Mouse (Mus musculus) G1E (cell line): ENCODE measurements around the gene Rrp15. TPM values are rescaled to one million over a fixed set of nuclear protein-coding genes. Genes with fewer than 3 reads are reported as not detected.

Experiments used
- ATAC-seq: 2 replicates; pipeline ENCODE4 v1.8.0; 2016; ENCODE audit warnings: mild to moderate bottlenecking; ENCODE audit not compliant: insufficient number of reproducible peaks, poor library complexity, low FRiP score, severe bottlenecking; ENCODE audit errors: extremely low read depth
- DNase-seq: peaks from one replicate; pipeline ENCODE4 v3.0.0; 2012; ENCODE audit warnings: low spot score
- H3K27me3 ChIP-seq: 2 replicates; pipeline ENCODE4 v1.6.1; 2012; ENCODE audit warnings: mild to moderate bottlenecking, low read length, inconsistent platforms; ENCODE audit not compliant: insufficient read depth
- H3K36me3 ChIP-seq: replicated peaks from 2 replicates; pipeline ENCODE3; 2012; ENCODE audit warnings: mild to moderate bottlenecking, inconsistent platforms
- H3K4me1 ChIP-seq: 2 replicates; pipeline ENCODE4 v1.6.1; 2012; ENCODE audit warnings: low read depth, low read length, inconsistent platforms, mixed read lengths; ENCODE audit not compliant: insufficient read depth
- H3K4me3 ChIP-seq: 2 replicates; pipeline ENCODE4 v1.5.1; 2012; ENCODE audit warnings: low read depth, mild to moderate bottlenecking, inconsistent platforms, low read length, moderate library complexity, mixed read lengths
- H3K9me3 ChIP-seq: replicated peaks from 2 replicates; pipeline ENCODE4 v1.6.1; 2012; ENCODE audit warnings: inconsistent platforms
- CTCF ChIP-seq: IDR thresholded peaks from 2 replicates; pipeline ENCODE4 v1.5.1; 2012; ENCODE audit warnings: low read depth, low read length, inconsistent platforms, mixed read lengths
- GATA1 ChIP-seq: IDR thresholded peaks from 2 replicates; pipeline ENCODE4 v1.6.1; 2012; ENCODE audit warnings: borderline replicate concordance, low read length, inconsistent platforms, mixed read lengths
- GATA2 ChIP-seq: IDR thresholded peaks from 2 replicates; pipeline ENCODE4 v1.6.1; 2012; ENCODE audit warnings: low read depth, low read length, inconsistent platforms, borderline replicate concordance
- POLR2AphosphoS5 ChIP-seq: IDR thresholded peaks from 2 replicates; pipeline ENCODE4 v1.6.1; 2012; ENCODE audit warnings: low read depth, low read length, inconsistent platforms; ENCODE audit not compliant: insufficient replicate concordance
- TAL1 ChIP-seq: conservative IDR thresholded peaks from 2 replicates; pipeline ENCODE4 v1.6.1; 2012; ENCODE audit warnings: low read depth, low read length, inconsistent platforms, mixed read lengths
- polyA plus RNA-seq: library from polyadenylated mRNA; stranded (reverse); fragments of >175 nt; gene quantifications from 2 replicates; pipeline ENCODE4 v1.2.3, GENCODE M21; 2012
- total RNA-seq, 2 experiments: library from RNA; stranded (forward) in 1 of 2; stranded (reverse) in 1 of 2; fragments of 200-1000 nt in 1 of 2; fragments of >200 nt in 1 of 2; fragmentation: Nextera tagmentation in 1 of 2; gene quantifications; 2 replicates each; pipeline ENCODE4 v1.2.3; 2014 to 2017

Gene Rrp15
- total and polyA plus RNA-seq, 3 experiments, result 11.9 to 71.9 (median 23.1) TPM

- DNase-seq (no peak), ATAC-seq (no peak)
- H3K36me3 ChIP-seq, result peaks cover 89% of the 10 kb centered on the region
- no peaks in the 10 kb centered on the region for H3K9me3 ChIP-seq
- H3K27me3 ChIP-seq, result no peaks in the 10 kb centered on the region
- no peak for TF ChIP-seq CTCF
- TF ChIP-seq GATA1, result no peak
- TF ChIP-seq TAL1, result no peak
- H3K4me3 ChIP-seq, result no peak overlapping the region
- H3K4me1 ChIP-seq, result no peaks in the 10 kb centered on the region
Measured at GRCm38 (mm10) chr1:186718881-186719280, 30.3 kb downstream of the Rrp15 start.

- H3K9me3 ChIP-seq, result no peaks in the 10 kb centered on the region
- H3K4me1 ChIP-seq, result peaks cover 3% of the 10 kb centered on the region; the same call in 1 of the 2 replicates
- H3K4me3 ChIP-seq, result no peak overlapping the region
- ATAC-seq (no peak), DNase-seq (no peak)
- H3K27me3 ChIP-seq, result no peaks in the 10 kb centered on the region
- TF ChIP-seq GATA1 (no peak), CTCF (no peak), TAL1 (no peak), GATA2 (no peak), POLR2AphosphoS5 (no peak)
- peaks cover 69% of the 10 kb centered on the region for H3K36me3 ChIP-seq
Measured at GRCm38 (mm10) chr1:186714980-186715896, 33.9 kb downstream of the Rrp15 start.

- H3K36me3 ChIP-seq, result peaks cover 60% of the 10 kb centered on the region
- ATAC-seq, result no peak
- H3K4me3 ChIP-seq, result no peak overlapping the region
- H3K9me3 ChIP-seq, result no peaks in the 10 kb centered on the region
- H3K27me3 ChIP-seq, result no peaks in the 10 kb centered on the region
- peaks cover 3% of the 10 kb centered on the region; the same call in 1 of the 2 replicates for H3K4me1 ChIP-seq
- no peak for DNase-seq
- TF ChIP-seq TAL1 (no peak), POLR2AphosphoS5 (no peak), GATA1 (no peak), GATA2 (no peak), CTCF (no peak)
Measured at GRCm38 (mm10) chr1:186714215-186714614, 34.9 kb downstream of the Rrp15 start.

DNA sequence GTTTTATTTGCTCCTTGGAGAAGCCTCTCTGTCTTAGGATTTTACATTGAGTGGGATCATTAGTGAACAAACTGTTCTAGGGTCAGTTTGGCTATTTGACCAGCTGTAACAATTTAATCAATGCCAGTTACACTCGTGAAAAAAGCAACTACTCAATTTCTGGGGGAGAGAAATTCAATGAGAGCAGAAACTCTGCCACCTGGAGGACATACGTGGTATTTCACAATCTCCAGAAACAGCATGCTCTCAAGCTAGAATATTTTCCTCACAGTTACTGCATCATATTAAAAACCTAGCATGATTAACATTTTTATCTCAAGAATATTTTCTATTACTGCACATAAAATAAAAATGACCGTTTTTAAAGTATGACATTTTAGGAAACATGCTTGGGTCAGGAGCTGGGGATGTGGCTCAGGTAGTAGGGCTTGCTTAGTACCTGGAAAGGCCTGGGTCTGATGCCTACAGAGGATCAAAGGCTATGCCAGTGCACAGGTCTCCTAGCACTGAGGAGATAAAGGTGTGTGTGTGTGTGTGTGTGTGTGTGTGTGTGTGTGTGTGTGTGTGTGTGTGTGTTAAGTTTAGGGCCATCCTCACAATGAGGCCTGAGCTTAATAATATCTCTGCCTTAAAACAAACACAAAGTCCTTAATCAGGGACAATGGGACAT, 36.2 kb downstream of the Rrp15 start:
- H3K4me3 ChIP-seq, result no peak overlapping the region
- 0 out of 2 replicates have a peak, but pooled peaks have one; percentile 43 for ATAC-seq
- no peak for TF ChIP-seq TAL1
- no peak for TF ChIP-seq POLR2AphosphoS5
- no peak; the same call in 1 of the 2 replicates for TF ChIP-seq CTCF
- TF ChIP-seq GATA1, result no peak
- no peak for TF ChIP-seq GATA2
- no peaks in the 10 kb centered on the region for H3K27me3 ChIP-seq
- peaks cover 49% of the 10 kb centered on the region for H3K36me3 ChIP-seq
- no peaks in the 10 kb centered on the region for H3K9me3 ChIP-seq
- DNase-seq, result no peak
- H3K4me1 ChIP-seq, result peaks cover 3% of the 10 kb centered on the region; the same call in 1 of the 2 replicates

DNA sequence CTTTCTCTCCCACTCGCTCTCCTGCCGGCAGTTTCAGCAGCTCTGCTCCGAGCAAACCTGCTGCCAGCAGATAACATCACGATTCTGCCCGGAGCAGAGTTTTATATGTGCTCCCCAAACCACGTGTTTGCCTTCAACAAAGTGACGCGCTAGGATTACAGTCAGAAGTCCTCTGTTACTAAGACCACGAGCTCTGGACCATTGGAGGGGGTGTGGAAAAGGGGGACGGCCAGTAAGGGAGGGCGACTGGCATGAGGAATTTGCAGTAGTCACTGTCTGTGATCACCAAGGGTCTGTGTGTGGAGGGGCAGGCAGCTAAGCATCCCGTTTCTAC, 43.3 kb downstream of the Rrp15 start, which contains the start of gene Tgfb2:
TSS of gene Tgfb2 (minus strand) at position 75 of the 334 bp plus-strand sequence.
- H3K36me3 ChIP-seq, result peaks cover 20% of the 10 kb centered on the region
- no peaks in the 10 kb centered on the region for H3K4me1 ChIP-seq
- TF ChIP-seq POLR2AphosphoS5, result no peak
- TF ChIP-seq GATA1, result no peak
- TF ChIP-seq CTCF, result no peak
- no peak for TF ChIP-seq TAL1
- no peak for TF ChIP-seq GATA2
- H3K9me3 ChIP-seq, result peaks cover 21% of the 10 kb centered on the region
- ATAC-seq, result no peak
- DNase-seq, result no peak
- no peak within 1 kb of the TSS; the same call in 1 of the 2 replicates for H3K4me3 ChIP-seq
- no peaks in the 10 kb centered on the region for H3K27me3 ChIP-seq

GRCm38 (mm10) chr1:186705203-186705914, 43.8 kb downstream of the Rrp15 start:
- ATAC-seq, result no peak
- Histone ChIP-seq H3K4me3 (no peak overlapping the region; the same call in 1 of the 2 replicates), H3K27me3 (no peaks in the 10 kb centered on the region), H3K36me3 (peaks cover 15% of the 10 kb centered on the region), H3K9me3 (peaks cover 21% of the 10 kb centered on the region), H3K4me1 (no peaks in the 10 kb centered on the region)
- no peak for TF ChIP-seq GATA1
- no peak for TF ChIP-seq CTCF
- no peak for DNase-seq
